Mouse (Mus musculus) heart, postnatal 0 days (tissue): ENCODE data around the gene Gsta1. TPM values are rescaled to one million over a fixed set of nuclear protein-coding genes. Genes with fewer than 3 reads are reported as not detected.
"Not testable (repeated sequence)": the region's sequence is repeated elsewhere in the genome, so short reads cannot be mapped to it uniquely, and the experiment has no call there.

ENCODE experiments used
- ATAC-seq: fragments of 200-750 bp; cut with Nextera tagmentation; 2 replicates; pipeline ENCODE4 v1.8.0; 2017; ENCODE audit warnings: low read depth, moderate number of reproducible peaks, moderate library complexity; ENCODE audit not compliant: insufficient read depth
- DNase-seq: peaks from one replicate; pipeline ENCODE4 v3.0.0-alpha.2; 2016; ENCODE audit warnings: low spot score
- H3K27ac ChIP-seq: fragments of 300-500 bp; sonication (generic); 2 replicates; pipeline ENCODE4 v1.5.1; 2014; ENCODE audit warnings: low read depth, mild to moderate bottlenecking
- H3K27me3 ChIP-seq: fragments of 300-500 bp; sonication (generic); 2 replicates; pipeline ENCODE4 v1.6.1; 2014; ENCODE audit warnings: low read length, mixed read lengths; ENCODE audit not compliant: control insufficient read depth, insufficient read depth
- H3K36me3 ChIP-seq: fragments of 300-500 bp; sonication (generic); replicated peaks from 2 replicates; pipeline ENCODE4 v1.6.1; 2014; ENCODE audit warnings: low read length, mixed read lengths; ENCODE audit not compliant: control insufficient read depth, insufficient read depth
- H3K4me1 ChIP-seq: fragments of 300-500 bp; sonication (generic); 2 replicates; pipeline ENCODE4 v1.6.1; 2014; ENCODE audit warnings: antibody characterized with exemption; ENCODE audit not compliant: control insufficient read depth, insufficient read depth
- H3K4me2 ChIP-seq: fragments of 300-500 bp; sonication (generic); 2 replicates; pipeline ENCODE4 v1.6.1; 2014; ENCODE audit warnings: low read depth, mild to moderate bottlenecking, low read length, moderate library complexity
- H3K4me3 ChIP-seq: fragments of 300-500 bp; sonication (generic); 2 replicates; pipeline ENCODE4 v1.5.1; 2014; ENCODE audit warnings: low read depth, low read length
- H3K9ac ChIP-seq: fragments of 300-500 bp; sonication (generic); replicated peaks from 2 replicates; pipeline ENCODE4 v1.6.1; 2014; ENCODE audit warnings: low read depth, low read length, mixed read lengths
- H3K9me3 ChIP-seq: fragments of 300-500 bp; sonication (generic); replicated peaks from 2 replicates; pipeline ENCODE4 v1.6.1; 2016; ENCODE audit warnings: low read length; ENCODE audit not compliant: control insufficient read depth
- CTCF ChIP-seq: IDR thresholded peaks from 2 replicates; pipeline ENCODE4 v1.5.1; 2016; ENCODE audit warnings: antibody characterized with exemption, control low read depth, low read depth
- WGBS: fragments of 180-500 bp; shearing (Covaris S2); extraction: QIAGEN DNeasy Blood & Tissue Kit; methylation state at CpG from one replicate; pipeline ENCODE4 v1.1.7; 2014; 5-methylcytosine and 5-hydroxymethylcytosine counted together
- polyA plus RNA-seq: library from polyadenylated mRNA; unstranded; fragments of >200 nt; fragmentation: Nextera tagmentation; extraction: Ambion mirVana; gene quantifications from 2 replicates; pipeline ENCODE4 v1.2.1, GENCODE M21; 2015
- total RNA-seq: library from RNA; depleted of rRNA; stranded (reverse); fragments of >200 nt; gene quantifications from 2 replicates; pipeline ENCODE4 v1.2.3, GENCODE M21; 2014; ENCODE audit warnings: low replicate concordance

Gene Gsta1
- total and polyA plus RNA-seq, 2 experiments from 2014 or later = not detected

DNA sequence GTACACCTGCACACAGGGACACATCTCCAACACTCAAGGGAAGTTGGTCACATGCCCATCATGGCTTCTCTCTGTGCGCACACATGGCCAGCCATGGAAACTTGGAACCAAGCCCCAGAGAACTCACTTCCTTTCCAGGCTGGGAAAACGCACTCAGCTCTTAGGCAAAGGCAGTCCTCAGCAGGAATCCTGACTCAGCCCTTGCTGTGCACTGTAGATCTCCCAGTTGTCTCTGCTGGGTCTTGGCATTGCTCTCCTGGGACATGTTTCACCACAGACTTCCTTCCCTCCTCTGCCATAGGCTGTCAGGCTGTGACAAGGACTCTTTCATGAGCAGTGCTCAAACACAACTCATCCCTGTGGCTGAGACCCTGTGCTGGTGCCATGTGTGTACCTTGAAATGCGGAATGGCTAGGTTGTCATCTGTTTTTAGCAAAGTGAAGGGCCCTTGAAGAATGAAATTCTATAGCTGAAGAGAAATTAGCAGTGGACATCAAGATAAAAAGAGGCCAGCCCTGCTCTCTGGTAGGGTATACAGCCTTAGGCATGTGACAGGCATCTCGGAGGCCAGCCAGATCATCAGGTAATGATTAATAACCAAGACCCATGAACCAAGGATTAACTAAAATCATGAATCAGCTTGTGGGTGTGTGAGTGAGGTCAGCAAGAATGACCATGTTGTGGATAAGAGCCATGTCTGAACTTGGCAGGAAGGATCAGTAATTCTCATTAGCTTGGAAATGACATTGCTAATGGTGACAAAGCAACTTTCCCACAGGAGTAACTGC, 25.4 kb downstream of the Gsta1 start:
- H3K9ac ChIP-seq, H3K36me3 ChIP-seq, H3K4me3 ChIP-seq, H3K27me3 ChIP-seq, H3K9me3 ChIP-seq, H3K4me2 ChIP-seq, H3K27ac ChIP-seq, H3K4me1 ChIP-seq: not testable (repeated sequence)
- ATAC-seq (0 out of 2 replicates have a peak, but pooled peaks have one; percentile 20), DNase-seq (peak; percentile 4)
- WGBS = 64% methylated on average over 3 of the region's 4 CpGs

DNA sequence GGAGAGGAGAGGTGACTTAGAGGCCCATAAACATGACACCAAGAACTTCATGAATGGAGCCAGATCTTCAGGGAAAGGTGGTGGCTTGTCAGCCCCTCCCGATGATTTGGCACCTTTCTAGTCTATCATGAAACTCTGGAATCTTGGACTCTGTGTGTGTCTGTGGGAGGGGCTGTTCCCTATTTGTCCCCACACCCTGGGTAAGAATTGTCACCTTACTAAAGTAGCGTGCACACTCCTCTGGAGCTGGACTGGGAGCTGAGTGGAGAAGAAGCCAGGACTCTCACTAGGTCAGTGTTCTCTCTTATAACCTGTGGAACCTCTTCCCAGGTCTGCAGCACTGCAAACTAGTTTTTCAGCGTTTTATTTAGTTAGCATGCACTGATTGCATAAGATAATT, 26.5 kb downstream of the Gsta1 start, which contains the start of gene Gm3776:
TSS of gene Gm3776 (plus strand) at position 216 of the 400 bp plus-strand sequence.
- H3K4me1 ChIP-seq, H3K9ac ChIP-seq, H3K4me3 ChIP-seq, H3K27ac ChIP-seq, ATAC-seq, H3K9me3 ChIP-seq, H3K36me3 ChIP-seq, H3K27me3 ChIP-seq, DNase-seq, H3K4me2 ChIP-seq: not testable (repeated sequence)
- WGBS = 65% methylated on average over 1 of the region's 3 CpGs

DNA sequence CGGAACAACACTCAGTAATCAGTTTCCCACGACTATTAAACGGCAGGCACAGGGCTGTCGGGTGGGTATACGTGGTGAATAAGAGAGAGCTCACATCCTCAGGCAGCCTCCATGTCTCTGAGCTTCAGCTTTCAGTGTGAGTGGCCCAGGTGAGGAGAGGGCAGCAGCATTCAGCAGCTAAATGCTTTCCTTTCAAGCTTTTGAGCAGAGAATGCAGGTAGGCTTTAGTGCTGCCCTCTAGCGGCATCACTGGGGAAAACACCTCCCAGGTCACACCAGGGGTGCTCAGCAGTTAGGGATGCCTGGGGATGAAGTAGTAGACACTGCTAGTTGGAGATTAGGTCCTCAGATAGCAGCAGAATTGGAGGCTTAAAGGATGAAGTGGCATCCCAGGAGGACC, 29.2 kb downstream of the Gsta1 start:
- H3K36me3 ChIP-seq, H3K4me1 ChIP-seq, H3K9ac ChIP-seq, DNase-seq, H3K4me2 ChIP-seq, H3K4me3 ChIP-seq, H3K27ac ChIP-seq, H3K9me3 ChIP-seq, H3K27me3 ChIP-seq: not testable (repeated sequence)
- peak; percentile 36; the same call in 1 of the 2 replicates for ATAC-seq
- WGBS = 0% methylated on average over 1 of the region's 6 CpGs
- TF ChIP-seq CTCF = peak; percentile 24

DNA sequence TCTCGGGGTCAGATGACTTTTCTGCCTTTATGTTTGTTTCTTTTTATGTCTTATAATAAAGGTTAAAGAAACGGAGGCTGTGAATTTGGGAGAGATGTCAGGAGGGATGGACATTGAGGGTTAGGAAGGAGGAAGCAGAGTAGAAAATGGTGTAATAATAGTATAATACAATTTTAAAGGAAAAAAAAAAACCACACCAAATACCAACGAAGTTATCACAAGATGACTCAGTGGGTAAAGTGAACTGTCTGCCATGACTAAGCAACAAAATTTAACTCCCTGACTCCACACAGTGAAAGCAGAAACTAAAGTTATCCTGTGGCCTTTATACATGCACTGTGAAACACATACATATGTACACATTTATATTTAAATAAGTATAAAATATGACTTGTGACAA, 40.5 kb downstream of the Gsta1 start:
- not testable (repeated sequence) for H3K27ac ChIP-seq, H3K4me1 ChIP-seq, H3K36me3 ChIP-seq, H3K4me3 ChIP-seq, H3K4me2 ChIP-seq, DNase-seq, H3K27me3 ChIP-seq, H3K9me3 ChIP-seq, ATAC-seq, H3K9ac ChIP-seq
- 72% methylated on average over 3 of the region's 3 CpGs for WGBS

DNA sequence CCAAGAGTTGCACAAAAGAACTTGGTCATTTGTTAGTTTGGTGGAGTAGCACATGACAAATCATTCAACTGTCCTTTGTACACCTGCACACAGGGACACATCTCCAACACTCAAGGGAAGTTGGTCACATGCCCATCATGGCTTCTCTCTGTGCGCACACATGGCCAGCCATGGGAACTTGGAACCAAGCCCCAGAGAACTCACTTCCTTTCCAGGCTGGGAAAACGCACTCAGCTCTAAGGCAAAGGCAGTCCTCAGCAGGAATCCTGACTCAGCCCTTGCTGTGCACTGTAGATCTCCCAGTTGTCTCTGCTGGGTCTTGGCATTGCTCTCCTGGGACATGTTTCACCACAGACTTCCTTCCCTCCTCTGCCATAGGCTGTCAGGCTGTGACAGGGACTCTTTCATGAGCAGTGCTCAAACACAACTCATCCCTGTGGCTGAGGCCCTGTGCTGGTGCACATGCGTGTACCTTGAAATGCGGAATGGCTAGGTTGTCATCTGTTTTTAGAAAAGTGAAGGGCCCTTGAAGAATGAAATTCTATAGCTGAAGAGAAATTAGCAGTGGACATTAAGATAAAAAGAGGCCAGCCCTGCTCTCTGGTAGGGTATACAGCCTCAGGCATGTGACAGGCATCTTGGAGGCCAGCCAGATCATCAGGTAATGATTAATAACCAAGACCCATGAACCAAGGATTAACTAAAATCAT, 51.7 kb downstream of the Gsta1 start:
- DNase-seq, H3K27ac ChIP-seq, H3K9me3 ChIP-seq, H3K4me2 ChIP-seq, H3K27me3 ChIP-seq, H3K4me3 ChIP-seq, H3K36me3 ChIP-seq, ATAC-seq, H3K4me1 ChIP-seq, H3K9ac ChIP-seq: not testable (repeated sequence)
- 69% methylated on average over 4 of the region's 4 CpGs for WGBS

DNA sequence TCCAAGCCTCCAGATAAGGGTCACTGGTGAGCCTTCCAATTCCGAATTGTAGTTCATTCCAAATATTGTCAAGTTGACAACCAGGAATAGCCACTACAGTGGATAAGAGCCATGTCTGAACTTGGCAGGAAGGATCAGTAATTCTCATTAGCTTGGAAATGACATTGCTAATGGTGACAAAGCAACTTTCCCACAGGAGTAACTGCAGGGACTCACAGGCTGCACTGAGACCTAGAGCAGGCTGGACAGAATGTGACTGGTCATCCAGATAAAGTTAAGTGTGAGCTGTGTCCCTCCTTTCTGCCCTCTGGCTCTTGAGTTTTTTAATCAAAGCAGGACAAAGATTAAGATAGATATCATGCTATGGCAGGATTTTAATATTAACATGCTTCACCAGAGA, 58.6 kb downstream of the Gsta1 start:
- not testable (repeated sequence) for H3K4me3 ChIP-seq, H3K36me3 ChIP-seq, H3K4me2 ChIP-seq, H3K4me1 ChIP-seq, ATAC-seq, H3K9me3 ChIP-seq, DNase-seq, H3K27me3 ChIP-seq, H3K27ac ChIP-seq, H3K9ac ChIP-seq
- 20% methylated on average over 1 of the region's 1 CpGs for WGBS

DNA sequence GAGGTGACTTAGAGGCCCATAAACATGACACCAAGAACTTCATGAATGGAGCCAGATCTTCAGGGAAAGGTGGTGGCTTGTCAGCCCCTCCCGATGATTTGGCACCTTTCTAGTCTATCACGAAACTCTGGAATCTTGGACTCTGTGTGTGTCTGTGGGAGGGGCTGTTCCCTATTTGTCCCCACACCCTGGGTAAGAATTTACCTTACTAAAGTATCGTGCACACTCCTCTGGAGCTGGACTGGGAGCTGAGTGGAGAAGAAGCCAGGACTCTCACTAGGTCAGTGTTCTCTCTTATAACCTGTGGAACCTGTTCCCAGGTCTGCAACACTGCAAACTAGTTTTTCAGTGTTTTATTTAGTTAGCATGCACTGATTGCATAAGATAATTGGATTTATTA, 59.3 kb downstream of the Gsta1 start, which contains the start of gene Gm10639:
TSS of gene Gm10639 (plus strand) at position 201 of the 400 bp plus-strand sequence.
- not testable (repeated sequence) for H3K9me3 ChIP-seq, H3K36me3 ChIP-seq, H3K4me2 ChIP-seq, H3K27me3 ChIP-seq, H3K27ac ChIP-seq, ATAC-seq, H3K9ac ChIP-seq, H3K4me3 ChIP-seq, DNase-seq, H3K4me1 ChIP-seq
- WGBS = 77% methylated on average over 3 of the region's 3 CpGs
